Mouse (Mus musculus): Measurements from ENCODE around the gene Acot6.

- no peak for TF ChIP-seq CTCF (IDR thresholded peaks at IDR 0.05; ENCODE audit: borderline replicate concordance, control insufficient read depth, extremely low read depth, insufficient read depth, low read length, poor library complexity)
- TF ChIP-seq POLR2A (IDR thresholded peaks at IDR 0.05; ENCODE audit: control insufficient read depth, extremely low read depth, insufficient read depth, low read length, poor library complexity): no peak
These were observed 37.2 kb upstream of the Acot6 start for GRCm38 (mm10) chr12:84063228-84063627.
